In the genomic region with DNA sequence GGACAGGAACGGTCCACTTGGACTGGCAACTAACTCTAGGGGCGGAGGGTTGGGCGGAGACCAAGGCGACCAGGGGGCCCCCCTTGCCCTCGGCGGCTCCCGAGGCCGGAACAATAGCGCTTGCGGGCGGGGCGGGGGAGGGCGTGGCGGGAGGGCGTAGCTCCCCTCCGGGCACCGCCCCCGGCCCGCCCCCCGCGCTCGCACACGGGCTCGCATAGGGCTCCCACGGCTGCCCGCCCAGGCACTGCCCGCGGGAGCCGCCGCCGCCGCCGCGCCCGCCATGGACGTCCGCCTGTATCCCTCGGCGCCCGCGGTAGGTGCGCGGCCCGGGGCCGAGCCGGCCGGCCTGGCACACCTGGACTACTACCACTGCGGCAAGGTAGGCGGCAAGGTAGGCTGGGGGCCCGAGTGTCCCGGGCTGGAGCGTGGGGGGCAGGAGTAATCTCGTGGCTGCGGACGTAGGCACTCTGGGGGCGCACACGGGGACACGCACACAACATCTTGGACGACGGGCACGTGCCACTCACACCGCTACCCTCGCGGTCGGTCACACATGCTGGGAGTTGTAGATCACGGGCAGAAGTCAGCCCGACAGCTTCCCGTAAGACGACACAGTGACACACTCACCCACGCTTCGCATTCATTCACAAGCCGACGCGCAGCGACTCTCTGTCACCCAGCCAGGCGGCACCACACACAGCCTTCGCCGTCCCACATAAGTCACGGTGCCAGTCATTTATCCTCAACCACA, we compare ENCODE assay signal across 8 mouse cellular contexts. TPM values are rescaled to one million over a fixed set of nuclear protein-coding genes. Genes with fewer than 3 reads are reported as not detected.
DNase-seq lines count a peak whose midpoint lies in the region; ATAC-seq and TF ChIP-seq lines count a peak whose summit lies in the region.

A gene (plus strand): TSS at position 242 of the 751 bp plus-strand sequence.

- in situ Hi-C loops in ES-E14 (cut with MboI; ENCODE audit: low sequenced_read_pairs in 2 of 2, unreplicated experiment in 2 of 2): no loop called here

- TF ChIP-seq POLR2A in bone marrow macrophage, adult 2 months (IDR thresholded peaks at IDR 0.05; ENCODE audit: borderline replicate concordance, low read depth, low read length): no peak

- no peaks in the 10 kb centered on the region for H3K9me3 ChIP-seq in ES-E14 (ENCODE audit: control insufficient read depth, insufficient read depth, low read depth, low read length)
- H3K9me3 ChIP-seq in hindbrain, embryonic 16.5 days (ENCODE audit: control insufficient read depth, low read length): no peaks in the 10 kb centered on the region; the same call in 1 of the 2 replicates

- H3K4me1 ChIP-seq in ES-E14 (ENCODE audit: control insufficient read depth in 2 of 2, insufficient read depth in 2 of 2, low read length in 2 of 2, poor library complexity in 1 of 2): peaks cover 0 to 10% of the 10 kb centered on the region in 2 experiments; a peak in 1 of 4 replicates
- 0 out of 2 replicates have a peak, but pooled peaks cover 2% of the 10 kb centered on the region for H3K4me1 ChIP-seq in bone marrow macrophage, adult 2 months (ENCODE audit: control insufficient read depth, insufficient read depth, low read length)
- peaks cover 29% of the 10 kb centered on the region for H3K4me1 ChIP-seq in hindbrain, embryonic 16.5 days (ENCODE audit: control insufficient read depth, insufficient read depth, low read depth, low read length)

- peak within 1 kb of the TSS; percentile 41; the same call in 1 of the 2 replicates for H3K9ac ChIP-seq in ES-E14 (ENCODE audit: insufficient read depth, low read depth, low read length, poor library complexity, severe bottlenecking)
- peak within 1 kb of the TSS; percentile 72 for H3K9ac ChIP-seq in hindbrain, embryonic 16.5 days (ENCODE audit: low read depth, low read length)

- no peaks in the 10 kb centered on the region for H3K36me3 ChIP-seq in ES-E14 (ENCODE audit: control insufficient read depth, insufficient read depth, low read length, poor library complexity, severe bottlenecking)
- H3K36me3 ChIP-seq in hindbrain, embryonic 16.5 days (ENCODE audit: control insufficient read depth, insufficient read depth, low read length): no peaks in the 10 kb centered on the region

- under 1% methylated on average over 53 of the region's 79 CpGs for WGBS in hindbrain, embryonic 16.5 days

- peak within 1 kb of the TSS; percentile 72 for H3K4me2 ChIP-seq in hindbrain, embryonic 16.5 days (ENCODE audit: low read length)

- ATAC-seq in hindbrain, embryonic 16.5 days: peak; percentile 80
- no peak for ATAC-seq in monocyte, adult 5-6 weeks (replicated peaks; ENCODE audit: insufficient number of reproducible peaks, low FRiP score, low TSS enrichment, poor library complexity, severe bottlenecking)

- H3K27me3 ChIP-seq in hindbrain, embryonic 16.5 days (replicated peaks; ENCODE audit: control insufficient read depth, insufficient read depth, low read length): peaks cover 8% of the 10 kb centered on the region

- H3K27ac ChIP-seq in ES-E14 (ENCODE audit: insufficient read depth, low read depth, low read length, poor library complexity, severe bottlenecking): no peak within 1 kb of the TSS
- H3K27ac ChIP-seq in bone marrow macrophage, adult 2 months (ENCODE audit: insufficient read depth, low read depth, low read length): no peak within 1 kb of the TSS
- 0 out of 2 replicates have a peak within 1 kb of the TSS, but pooled peaks have one; percentile 13 for H3K27ac ChIP-seq in hindbrain, embryonic 16.5 days (ENCODE audit: low read depth, low read length)

- TF ChIP-seq CTCF in bone marrow macrophage, adult 2 months (IDR thresholded peaks at IDR 0.05; ENCODE audit: low read depth, low read length): no peak

- peak within 1 kb of the TSS; percentile 63 to 64 for H3K4me3 ChIP-seq in ES-E14 (ENCODE audit: insufficient read depth in 1 of 2, low read depth in 1 of 2, low read length in 2 of 2, poor library complexity in 1 of 2, severe bottlenecking in 1 of 2)
- H3K4me3 ChIP-seq in bone marrow macrophage, adult 2 months (ENCODE audit: insufficient read depth, low read length): peak within 1 kb of the TSS; percentile 43
- H3K4me3 ChIP-seq in hindbrain, embryonic 16.5 days (ENCODE audit: low read length): peak within 1 kb of the TSS; percentile 57

- DNase-seq in ES-E14 (ENCODE audit: low read depth, low spot score): no peak
- peak; percentile 38 to 71 for DNase-seq in frontal cortex, postnatal 10 days (ENCODE audit: low spot score in 2 of 2)
- peak; percentile 55 for DNase-seq in left cerebral cortex, adult 11 months (ENCODE audit: low spot score)
- DNase-seq in lung, postnatal 10 days: peak; percentile 88
- DNase-seq in right cerebral cortex, adult 18-20 months: peak; percentile 85

TF ChIP-seq in ES-E14, 5 proteins besides CTCF, POLR2A, EP300 and RAD21:
- TF ChIP-seq HCFC1 (IDR thresholded peaks at IDR 0.05; ENCODE audit: borderline replicate concordance, insufficient read depth, low read length) (no peak), ZNF384 (IDR thresholded peaks at IDR 0.05; ENCODE audit: low read depth, low read length) (no peak), ZC3H11A (IDR thresholded peaks at IDR 0.05; ENCODE audit: borderline replicate concordance, low read depth, low read length) (no peak), CHD2 (IDR thresholded peaks at IDR 0.05; ENCODE audit: low read depth, low read length) (no peak), MAFK (IDR thresholded peaks at IDR 0.05; ENCODE audit: insufficient read depth, low read depth, low read length) (no peak)
TF ChIP-seq in ES-E14: peak in this region for 0.

RNA-seq across cellular contexts. Expression of the gene that starts here (rescaled TPM):
- 0.26 and 0.36 TPM in 2 replicates for total RNA-seq in ES-E14 (2012; rRNA removed)
- polyA plus RNA-seq in bone marrow macrophage, adult 2 months (2012; ENCODE audit: insufficient read depth, insufficient read length, missing spikeins): 3.1 and 3.2 TPM in 2 replicates
- polyA plus RNA-seq in hindbrain, embryonic 16.5 days (2015; fragmentation: Nextera tagmentation; extraction: Ambion mirVana): 23.0 and 33.7 TPM in 2 replicates
- total RNA-seq in monocyte, adult 5-6 weeks (2017): not detected in 3 replicates
